Mouse (Mus musculus): ENCODE data around the gene Mup15.
"Not testable (repeated sequence)": the region's sequence is repeated elsewhere in the genome, so short reads cannot be mapped to it uniquely, and the experiment has no call there.

Mup15 gene

DNA sequence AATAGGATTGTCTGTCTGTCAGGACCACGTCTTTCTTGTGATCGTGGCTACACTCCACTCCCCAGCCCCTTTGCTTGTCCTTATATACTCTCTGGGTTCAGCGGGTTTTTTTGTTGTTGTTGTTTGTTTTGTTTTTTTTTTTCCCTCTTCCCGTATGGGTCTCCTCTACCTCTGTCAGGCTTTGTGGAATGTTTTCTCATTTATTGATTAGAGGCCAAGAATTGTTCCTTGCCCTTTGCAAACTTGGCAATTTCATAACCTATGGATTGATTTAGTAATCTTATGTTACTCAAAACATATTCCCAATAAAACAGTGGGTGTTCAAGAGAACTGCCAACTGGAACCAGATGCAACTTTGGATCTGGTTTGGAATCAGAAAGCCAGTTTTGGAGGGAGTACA, at the start of gene Mup15:
Gene Mup15 (minus strand): TSS at position 101 of the 400 bp plus-strand sequence.
- DNase-seq (ENCODE audit: low read depth): not testable (repeated sequence)

Data from 416B (cell line).